Mouse (Mus musculus): ENCODE measurements at regions not wholly inside any gene's neighbourhood (a gene's known extent, or its start where the extent isn't known, plus 50 kb on each side); places are given as distances from the start of the nearest gene placed in this dataset.
A peak's percentile ranks its signal among the peaks of the same experiment; 100 is the strongest.

DNA sequence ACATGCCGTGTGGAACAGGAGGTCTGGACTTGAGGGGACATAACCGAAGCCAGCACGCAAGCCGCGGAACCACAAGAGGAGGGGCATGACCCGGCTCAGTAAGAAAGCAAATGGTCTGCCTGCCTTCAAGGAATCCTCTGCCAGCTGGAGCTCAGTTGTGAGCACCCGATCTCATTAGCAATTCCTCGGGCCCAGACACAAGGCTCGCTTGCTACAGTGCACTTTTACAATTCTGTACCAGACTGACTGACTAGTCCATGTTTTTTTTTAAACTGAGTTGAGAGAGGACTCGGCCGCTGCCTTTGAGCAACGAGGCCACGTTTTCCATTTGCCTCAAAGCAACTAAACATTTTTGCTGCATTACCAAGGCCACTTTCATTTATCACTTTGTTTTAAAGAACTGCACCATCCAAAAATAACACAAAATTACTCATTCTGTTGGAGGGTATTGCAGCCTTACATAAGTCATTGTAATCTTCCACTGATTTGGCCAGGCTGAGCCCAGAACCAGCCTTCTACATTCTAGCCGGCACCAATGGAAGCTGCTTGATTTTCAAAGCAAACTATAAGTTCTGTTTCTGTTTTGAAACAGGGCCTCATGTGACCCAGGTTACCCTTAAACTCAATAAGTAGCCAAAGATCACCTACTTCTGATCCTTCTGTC is 245.9 kb upstream of the Tsc22d2 start:
- no peaks in the 10 kb centered on the region; the same call in 1 of the 2 replicates for H3K4me1 ChIP-seq (ENCODE audit: control insufficient read depth, insufficient read depth, low read length)
- ATAC-seq (ENCODE audit: low FRiP score) (peak; percentile 49; the same call in 1 of the 2 replicates), DNase-seq (ENCODE audit: low spot score, missing footprints) (no peak)
- WGBS: 53% methylated on average over 14 of the region's 14 CpGs
- no peaks in the 10 kb centered on the region for H3K27me3 ChIP-seq (ENCODE audit: control insufficient read depth, insufficient read depth, low read length)
- H3K27ac ChIP-seq (ENCODE audit: low read depth, low read length): no peak overlapping the region
- no peak overlapping the region for H3K4me2 ChIP-seq
- no peaks in the 10 kb centered on the region for H3K9me3 ChIP-seq (ENCODE audit: control insufficient read depth, low read length)
- no peak overlapping the region for H3K4me3 ChIP-seq (ENCODE audit: low read depth, low read length)
- no peaks in the 10 kb centered on the region for H3K36me3 ChIP-seq (ENCODE audit: control insufficient read depth, insufficient read depth, low read length)
- no peak overlapping the region for H3K9ac ChIP-seq (ENCODE audit: low read length)

DNA sequence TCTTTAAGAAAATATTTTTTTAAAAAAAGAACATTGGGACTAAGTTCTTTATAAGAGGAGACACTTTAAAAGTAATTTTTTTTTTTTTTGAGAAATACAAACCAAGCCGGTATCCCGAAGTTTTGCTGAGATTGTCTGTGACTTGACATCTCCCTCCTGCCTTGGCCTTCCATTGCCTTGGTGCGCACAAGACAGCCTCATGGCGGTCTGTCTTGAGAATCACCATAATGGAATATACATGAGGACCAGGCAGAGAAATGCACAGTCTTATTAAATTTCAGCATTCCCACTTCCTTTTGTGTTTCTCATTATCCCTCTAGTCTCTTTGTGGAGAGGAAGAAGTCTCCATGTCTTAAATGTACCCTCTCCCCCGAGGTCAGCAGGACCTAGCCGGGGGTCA is 244.7 kb upstream of the Tsc22d2 start:
- Histone ChIP-seq H3K36me3 (ENCODE audit: control insufficient read depth, insufficient read depth, low read length) (no peaks in the 10 kb centered on the region), H3K27ac (ENCODE audit: low read depth, low read length) (no peak overlapping the region), H3K27me3 (ENCODE audit: control insufficient read depth, insufficient read depth, low read length) (no peaks in the 10 kb centered on the region), H3K9ac (ENCODE audit: low read length) (no peak overlapping the region), H3K9me3 (ENCODE audit: control insufficient read depth, low read length) (no peaks in the 10 kb centered on the region), H3K4me2 (no peak overlapping the region), H3K4me1 (ENCODE audit: control insufficient read depth, insufficient read depth, low read length) (no peaks in the 10 kb centered on the region; the same call in 1 of the 2 replicates), H3K4me3 (ENCODE audit: low read depth, low read length) (no peak overlapping the region)
- 77% methylated on average over 6 of the region's 6 CpGs for WGBS
- DNase-seq (ENCODE audit: low spot score, missing footprints) (no peak), ATAC-seq (ENCODE audit: low FRiP score) (peak; percentile 40; the same call in 1 of the 2 replicates)

DNA sequence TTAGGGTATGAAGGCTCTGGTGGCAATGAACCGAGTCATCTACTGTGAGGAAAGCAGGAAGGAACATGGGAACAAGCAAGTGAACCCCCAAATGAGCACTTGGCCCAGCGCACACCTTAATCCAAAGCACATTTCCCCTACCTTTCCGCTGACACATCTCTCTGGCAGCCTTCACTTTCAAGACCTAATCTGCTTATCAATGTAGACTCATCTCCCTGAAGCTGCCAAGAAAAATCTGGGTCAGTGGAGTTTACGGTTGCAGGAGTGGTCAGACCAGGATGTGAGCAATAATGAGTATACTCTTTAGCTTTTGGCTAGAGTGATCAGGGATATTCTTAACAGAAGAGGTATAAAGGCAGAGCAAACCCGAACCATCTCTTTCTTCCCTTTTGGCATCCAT is 242.4 kb upstream of the Tsc22d2 start:
- no peak for ATAC-seq (ENCODE audit: low FRiP score)
- Histone ChIP-seq H3K36me3 (ENCODE audit: control insufficient read depth, insufficient read depth, low read length) (no peaks in the 10 kb centered on the region), H3K9ac (ENCODE audit: low read length) (no peak overlapping the region), H3K27me3 (ENCODE audit: control insufficient read depth, insufficient read depth, low read length) (no peaks in the 10 kb centered on the region), H3K27ac (ENCODE audit: low read depth, low read length) (no peak overlapping the region), H3K4me1 (ENCODE audit: control insufficient read depth, insufficient read depth, low read length) (no peaks in the 10 kb centered on the region; the same call in 1 of the 2 replicates), H3K9me3 (ENCODE audit: control insufficient read depth, low read length) (no peaks in the 10 kb centered on the region), H3K4me2 (no peak overlapping the region), H3K4me3 (ENCODE audit: low read depth, low read length) (no peak overlapping the region)
- WGBS: 81% methylated on average over 5 of the region's 5 CpGs
- no peak for DNase-seq (ENCODE audit: low spot score, missing footprints)

DNA sequence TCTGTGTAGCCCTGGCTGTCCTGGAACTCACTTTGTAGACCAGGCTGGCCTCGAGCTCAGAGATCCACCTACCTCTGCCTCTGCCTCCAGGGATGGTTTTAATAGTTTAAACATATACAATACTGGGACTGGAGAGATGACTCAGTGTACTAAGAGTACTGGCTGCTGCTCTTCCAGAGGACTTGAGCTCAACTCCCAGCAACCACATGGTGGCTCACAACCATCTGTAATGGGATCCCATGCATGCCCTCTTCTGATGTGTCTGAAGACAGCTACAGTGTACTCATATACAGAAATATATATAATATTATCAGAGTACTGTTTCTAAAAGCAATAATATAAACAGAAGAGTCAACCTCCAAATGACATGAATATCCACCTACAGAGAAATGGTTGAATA is 240.7 kb upstream of the Tsc22d2 start:
- Histone ChIP-seq H3K27me3 (ENCODE audit: control insufficient read depth, insufficient read depth, low read length) (no peaks in the 10 kb centered on the region), H3K36me3 (ENCODE audit: control insufficient read depth, insufficient read depth, low read length) (no peaks in the 10 kb centered on the region), H3K4me1 (ENCODE audit: control insufficient read depth, insufficient read depth, low read length) (no peaks in the 10 kb centered on the region), H3K4me2 (no peak overlapping the region), H3K9me3 (ENCODE audit: control insufficient read depth, low read length) (no peaks in the 10 kb centered on the region), H3K27ac (ENCODE audit: low read depth, low read length) (no peak overlapping the region), H3K9ac (ENCODE audit: low read length) (no peak overlapping the region), H3K4me3 (ENCODE audit: low read depth, low read length) (no peak overlapping the region)
- 69% methylated on average over 1 of the region's 1 CpGs for WGBS
- ATAC-seq (ENCODE audit: low FRiP score) (no peak), DNase-seq (ENCODE audit: low spot score, missing footprints) (no peak)

DNA sequence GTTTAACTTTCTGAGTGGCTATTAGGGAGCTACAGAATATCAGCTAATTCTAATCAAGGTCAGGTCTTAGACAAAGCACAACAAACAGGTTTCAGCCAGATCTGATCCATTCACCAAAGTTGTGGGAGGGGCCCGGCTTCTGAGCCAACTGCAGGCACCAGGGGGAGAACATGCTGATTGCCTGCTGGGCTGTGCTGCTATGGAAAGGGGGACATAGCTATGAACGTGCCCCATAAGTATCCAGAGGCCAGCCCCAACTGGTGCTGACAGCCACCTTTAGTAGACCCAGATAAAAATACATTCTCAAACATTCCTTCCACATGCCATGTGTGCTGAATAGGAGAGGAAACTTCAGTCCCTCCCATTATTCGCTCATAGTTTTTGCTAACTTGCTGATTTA is 232.8 kb upstream of the Tsc22d2 start:
- Histone ChIP-seq H3K36me3 (ENCODE audit: control insufficient read depth, insufficient read depth, low read length) (no peaks in the 10 kb centered on the region), H3K27ac (ENCODE audit: low read depth, low read length) (no peak overlapping the region), H3K9me3 (ENCODE audit: control insufficient read depth, low read length) (no peaks in the 10 kb centered on the region), H3K9ac (ENCODE audit: low read length) (no peak overlapping the region), H3K27me3 (ENCODE audit: control insufficient read depth, insufficient read depth, low read length) (no peaks in the 10 kb centered on the region), H3K4me2 (no peak overlapping the region), H3K4me1 (ENCODE audit: control insufficient read depth, insufficient read depth, low read length) (no peaks in the 10 kb centered on the region), H3K4me3 (ENCODE audit: low read depth, low read length) (no peak overlapping the region)
- no peak for DNase-seq (ENCODE audit: low spot score, missing footprints)
- WGBS: 43% methylated on average over 3 of the region's 3 CpGs
- no peak for ATAC-seq (ENCODE audit: low FRiP score)

DNA sequence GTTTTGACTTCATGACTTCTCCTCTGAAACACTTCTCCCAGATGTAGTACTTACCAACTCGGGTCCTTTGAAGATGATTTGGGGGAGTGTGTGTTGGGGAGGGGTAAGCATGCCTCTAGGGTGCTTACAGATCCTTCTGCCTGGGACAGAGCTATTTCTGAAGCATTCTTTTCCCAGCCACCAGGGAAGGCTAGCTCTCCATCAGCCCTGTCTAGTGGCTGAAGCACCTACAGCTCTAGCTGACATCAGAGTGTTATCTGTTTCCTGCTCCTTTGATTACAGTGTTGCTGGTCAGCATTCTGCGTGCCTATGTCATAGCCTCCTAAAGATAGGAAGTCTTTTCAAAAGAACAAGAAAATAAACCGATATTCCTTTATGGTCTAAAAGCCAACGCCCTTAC is 232.2 kb upstream of the Tsc22d2 start:
- Histone ChIP-seq H3K27me3 (ENCODE audit: control insufficient read depth, insufficient read depth, low read length) (no peaks in the 10 kb centered on the region), H3K27ac (ENCODE audit: low read depth, low read length) (no peak overlapping the region), H3K9ac (ENCODE audit: low read length) (no peak overlapping the region), H3K9me3 (ENCODE audit: control insufficient read depth, low read length) (no peaks in the 10 kb centered on the region), H3K36me3 (ENCODE audit: control insufficient read depth, insufficient read depth, low read length) (no peaks in the 10 kb centered on the region), H3K4me2 (no peak overlapping the region), H3K4me1 (ENCODE audit: control insufficient read depth, insufficient read depth, low read length) (no peaks in the 10 kb centered on the region), H3K4me3 (ENCODE audit: low read depth, low read length) (no peak overlapping the region)
- ATAC-seq (ENCODE audit: low FRiP score) (no peak), DNase-seq (ENCODE audit: low spot score, missing footprints) (no peak)
- WGBS: 78% methylated on average over 4 of the region's 4 CpGs

DNA sequence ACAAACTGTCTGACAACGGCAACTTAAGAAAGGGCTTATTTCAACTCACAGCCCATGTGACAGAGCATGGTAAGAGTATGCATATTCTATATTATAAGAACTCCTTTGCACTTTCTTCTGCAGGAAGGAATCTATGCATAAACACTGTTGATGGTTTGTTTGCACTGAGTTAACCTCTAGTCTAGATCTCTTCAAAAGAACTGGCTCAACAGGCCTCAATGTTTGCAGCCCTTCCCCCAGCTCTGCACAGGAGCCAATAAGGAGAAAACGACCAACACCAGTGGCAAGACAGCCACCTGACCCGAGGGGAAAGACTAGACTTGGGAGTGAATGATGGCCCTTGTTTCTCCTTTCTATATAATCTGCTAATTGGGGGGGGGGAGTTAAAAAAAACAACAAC is 231.2 kb upstream of the Tsc22d2 start:
- ATAC-seq (ENCODE audit: low FRiP score): no peak
- DNase-seq (ENCODE audit: low spot score, missing footprints): no peak
- no peak overlapping the region for H3K9ac ChIP-seq (ENCODE audit: low read length)
- H3K27me3 ChIP-seq (ENCODE audit: control insufficient read depth, insufficient read depth, low read length): no peaks in the 10 kb centered on the region
- no peaks in the 10 kb centered on the region for H3K9me3 ChIP-seq (ENCODE audit: control insufficient read depth, low read length)
- no peaks in the 10 kb centered on the region for H3K36me3 ChIP-seq (ENCODE audit: control insufficient read depth, insufficient read depth, low read length)
- WGBS: 64% methylated on average over 3 of the region's 3 CpGs
- no peak overlapping the region for H3K4me3 ChIP-seq (ENCODE audit: low read depth, low read length)
- no peaks in the 10 kb centered on the region for H3K4me1 ChIP-seq (ENCODE audit: control insufficient read depth, insufficient read depth, low read length)
- H3K27ac ChIP-seq (ENCODE audit: low read depth, low read length): no peak overlapping the region
- no peak overlapping the region for H3K4me2 ChIP-seq

DNA sequence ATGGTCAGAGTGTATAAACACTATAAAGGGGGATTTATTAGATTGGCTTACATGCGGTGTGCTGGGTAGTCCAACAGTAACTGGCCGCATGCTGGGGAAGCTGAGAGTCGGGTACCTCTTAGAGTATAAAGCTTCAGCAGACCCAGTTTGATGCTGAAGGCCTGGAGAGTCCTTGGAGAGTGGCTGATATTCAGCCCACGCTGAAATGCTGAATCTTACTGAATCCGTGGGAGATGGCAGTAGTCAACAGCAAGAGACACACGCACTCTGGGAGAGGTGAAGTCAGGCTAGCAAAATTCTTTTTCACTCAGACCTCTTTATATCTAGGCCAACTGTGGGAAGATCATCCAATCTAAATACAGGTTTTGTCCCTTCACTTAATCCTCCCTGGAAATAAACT is 214.1 kb upstream of the Tsc22d2 start:
- no peak for ATAC-seq (ENCODE audit: low FRiP score)
- no peak overlapping the region for H3K4me3 ChIP-seq (ENCODE audit: low read depth, low read length)
- H3K27ac ChIP-seq (ENCODE audit: low read depth, low read length): no peak overlapping the region
- 87% methylated on average over 6 of the region's 6 CpGs for WGBS
- no peak overlapping the region for H3K4me2 ChIP-seq
- H3K4me1 ChIP-seq (ENCODE audit: control insufficient read depth, insufficient read depth, low read length): no peaks in the 10 kb centered on the region
- H3K9ac ChIP-seq (ENCODE audit: low read length): no peak overlapping the region
- no peak for DNase-seq (ENCODE audit: low spot score, missing footprints)
- no peaks in the 10 kb centered on the region for H3K9me3 ChIP-seq (ENCODE audit: control insufficient read depth, low read length)
- no peaks in the 10 kb centered on the region for H3K27me3 ChIP-seq (ENCODE audit: control insufficient read depth, insufficient read depth, low read length)
- H3K36me3 ChIP-seq (ENCODE audit: control insufficient read depth, insufficient read depth, low read length): no peaks in the 10 kb centered on the region

DNA sequence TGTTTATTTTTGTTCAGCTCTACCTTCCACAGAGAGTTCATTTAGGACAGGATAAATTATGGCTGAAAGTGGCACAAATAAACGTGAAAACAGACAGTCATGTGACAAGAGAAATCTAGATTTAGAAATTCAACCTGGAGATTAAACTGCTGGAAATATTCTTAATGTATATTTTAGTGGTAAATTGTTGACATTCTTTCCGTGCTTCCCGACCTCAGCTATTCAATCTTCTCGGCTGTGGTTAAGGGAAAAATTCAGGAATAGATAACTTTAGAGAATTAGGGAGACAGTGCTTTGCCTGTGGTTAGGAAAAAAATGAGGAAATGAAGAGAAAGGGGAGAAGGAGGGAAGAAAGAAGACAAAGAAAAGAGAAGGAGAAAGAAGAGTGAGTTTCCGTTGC is 211.7 kb upstream of the Tsc22d2 start:
- no peak for ATAC-seq (ENCODE audit: low FRiP score)
- H3K27me3 ChIP-seq (ENCODE audit: control insufficient read depth, insufficient read depth, low read length): no peaks in the 10 kb centered on the region
- no peak overlapping the region for H3K4me2 ChIP-seq
- 74% methylated on average over 5 of the region's 5 CpGs for WGBS
- no peaks in the 10 kb centered on the region; the same call in 1 of the 2 replicates for H3K4me1 ChIP-seq (ENCODE audit: control insufficient read depth, insufficient read depth, low read length)
- no peak overlapping the region for H3K9ac ChIP-seq (ENCODE audit: low read length)
- no peak overlapping the region for H3K4me3 ChIP-seq (ENCODE audit: low read depth, low read length)
- H3K27ac ChIP-seq (ENCODE audit: low read depth, low read length): no peak overlapping the region
- H3K9me3 ChIP-seq (ENCODE audit: control insufficient read depth, low read length): no peaks in the 10 kb centered on the region
- DNase-seq (ENCODE audit: low spot score, missing footprints): no peak
- H3K36me3 ChIP-seq (ENCODE audit: control insufficient read depth, insufficient read depth, low read length): no peaks in the 10 kb centered on the region
